Mouse (Mus musculus) embryonic facial prominence, embryonic 12.5 days (tissue): ENCODE results near the gene Rgs21. TPM values are rescaled to one million over a fixed set of nuclear protein-coding genes. Genes with fewer than 3 reads are reported as not detected.

Experiments used
- ATAC-seq: fragments of 200-750 bp; cut with Nextera tagmentation; 2 replicates; pipeline ENCODE4 v1.8.0; 2017; ENCODE audit not compliant: insufficient number of reproducible peaks, insufficient read depth, low FRiP score, low TSS enrichment
- H3K27ac ChIP-seq: fragments of 300-500 bp; sonication (generic); 2 replicates; pipeline ENCODE4 v1.5.1; 2016; ENCODE audit warnings: mild to moderate bottlenecking
- H3K27me3 ChIP-seq: fragments of 300-500 bp; sonication (generic); 2 replicates; pipeline ENCODE4 v1.6.1; 2016; ENCODE audit warnings: mild to moderate bottlenecking, moderate library complexity
- H3K36me3 ChIP-seq: fragments of 300-500 bp; sonication (generic); 2 replicates; pipeline ENCODE4 v1.6.1; 2016; ENCODE audit warnings: mild to moderate bottlenecking
- H3K4me1 ChIP-seq: fragments of 300-500 bp; sonication (generic); 2 replicates; pipeline ENCODE4 v1.6.1; 2016
- H3K4me2 ChIP-seq: fragments of 300-500 bp; sonication (generic); replicated peaks from 2 replicates; pipeline ENCODE4 v1.6.1; 2016; ENCODE audit warnings: mild to moderate bottlenecking, moderate library complexity
- H3K4me3 ChIP-seq: fragments of 300-500 bp; sonication (generic); 2 replicates; pipeline ENCODE4 v1.5.1; 2016; ENCODE audit warnings: mild to moderate bottlenecking
- H3K9ac ChIP-seq: fragments of 300-500 bp; sonication (generic); 2 replicates; pipeline ENCODE4 v1.6.1; 2016; ENCODE audit warnings: mild to moderate bottlenecking, moderate library complexity
- H3K9me3 ChIP-seq: fragments of 300-500 bp; sonication (generic); 2 replicates; pipeline ENCODE4 v1.6.1; 2016; ENCODE audit warnings: mild to moderate bottlenecking, moderate library complexity
- WGBS: fragments of 180-500 bp; shearing (Covaris S2); methylation state at CpG from one replicate; pipeline ENCODE4 v1.1.7; 2016; 5-methylcytosine and 5-hydroxymethylcytosine counted together
- polyA plus RNA-seq: library from polyadenylated mRNA; unstranded; fragments of >200 nt; fragmentation: Nextera tagmentation; extraction: Ambion mirVana; gene quantifications from 2 replicates; pipeline ENCODE4 v1.2.1, GENCODE M21; 2016

The Rgs21 gene
- polyA plus RNA-seq, result not detected in 2 replicates

- 57% methylated on average over 3 of the region's 3 CpGs for WGBS
- no peaks in the 10 kb centered on the region for H3K36me3 ChIP-seq
Observed at GRCm38 (mm10) chr1:144567567-144567966, at the start of gene Rgs21. Rgs21 (minus strand) TSS chr1:144567667.

GRCm38 (mm10) chr1:144604071-144604470 lies 36.6 kb upstream of the Rgs21 start:
- Histone ChIP-seq H3K4me1 (no peaks in the 10 kb centered on the region), H3K4me2 (no peak overlapping the region), H3K36me3 (no peaks in the 10 kb centered on the region), H3K27me3 (no peaks in the 10 kb centered on the region), H3K9ac (no peak overlapping the region), H3K9me3 (no peaks in the 10 kb centered on the region), H3K4me3 (no peak overlapping the region), H3K27ac (no peak overlapping the region)
- 97% methylated on average over 1 of the region's 1 CpGs for WGBS
- ATAC-seq, result no peak

More at GRCm38 (mm10) chr1:144567567-144567966, at the start of gene Rgs21:
- no peak for ATAC-seq
- Histone ChIP-seq H3K27ac (no peak within 1 kb of the TSS), H3K9me3 (no peaks in the 10 kb centered on the region), H3K9ac (no peak within 1 kb of the TSS), H3K27me3 (no peaks in the 10 kb centered on the region), H3K4me1 (no peaks in the 10 kb centered on the region), H3K4me2 (no peak within 1 kb of the TSS), H3K4me3 (no peak within 1 kb of the TSS)

GRCm38 (mm10) chr1:144602987-144603386 lies 35.5 kb upstream of the Rgs21 start:
- no peak overlapping the region for H3K27ac ChIP-seq
- no peaks in the 10 kb centered on the region for H3K9me3 ChIP-seq
- WGBS, result 67% methylated on average over 2 of the region's 2 CpGs
- H3K4me1 ChIP-seq, result no peaks in the 10 kb centered on the region
- ATAC-seq, result no peak
- no peaks in the 10 kb centered on the region for H3K27me3 ChIP-seq
- H3K4me2 ChIP-seq, result no peak overlapping the region
- H3K36me3 ChIP-seq, result no peaks in the 10 kb centered on the region
- no peak overlapping the region for H3K4me3 ChIP-seq
- H3K9ac ChIP-seq, result no peak overlapping the region

GRCm38 (mm10) chr1:144579321-144579720 lies 11.9 kb upstream of the Rgs21 start:
- Histone ChIP-seq H3K9me3 (no peaks in the 10 kb centered on the region), H3K36me3 (no peaks in the 10 kb centered on the region), H3K27ac (no peak overlapping the region), H3K4me3 (no peak overlapping the region), H3K4me2 (no peak overlapping the region), H3K4me1 (no peaks in the 10 kb centered on the region), H3K9ac (no peak overlapping the region), H3K27me3 (no peaks in the 10 kb centered on the region)
- ATAC-seq, result no peak
- WGBS, result 91% methylated on average over 1 of the region's 1 CpGs

- Histone ChIP-seq H3K36me3 (no peaks in the 10 kb centered on the region), H3K27ac (no peak overlapping the region), H3K4me1 (no peaks in the 10 kb centered on the region), H3K4me2 (no peak overlapping the region), H3K9ac (no peak overlapping the region), H3K27me3 (no peaks in the 10 kb centered on the region), H3K9me3 (no peaks in the 10 kb centered on the region), H3K4me3 (no peak overlapping the region)
- ATAC-seq, result no peak
- WGBS, result 90% methylated on average over 2 of the region's 2 CpGs
Observed at GRCm38 (mm10) chr1:144572972-144573371, 5.5 kb upstream of the Rgs21 start.

- no peak for ATAC-seq
- H3K9ac ChIP-seq, result no peak overlapping the region
- H3K4me3 ChIP-seq, result no peak overlapping the region
- 88% methylated on average over 3 of the region's 3 CpGs for WGBS
- H3K4me2 ChIP-seq, result no peak overlapping the region
- H3K4me1 ChIP-seq, result no peaks in the 10 kb centered on the region
- H3K27ac ChIP-seq, result no peak overlapping the region
- no peaks in the 10 kb centered on the region for H3K27me3 ChIP-seq
- no peaks in the 10 kb centered on the region for H3K36me3 ChIP-seq
- no peaks in the 10 kb centered on the region for H3K9me3 ChIP-seq
Observed at GRCm38 (mm10) chr1:144569905-144570304, 2.4 kb upstream of the Rgs21 start.

- Histone ChIP-seq H3K9me3 (no peaks in the 10 kb centered on the region), H3K4me1 (no peaks in the 10 kb centered on the region), H3K9ac (no peak overlapping the region), H3K36me3 (no peaks in the 10 kb centered on the region), H3K27me3 (no peaks in the 10 kb centered on the region), H3K27ac (no peak overlapping the region), H3K4me2 (no peak overlapping the region), H3K4me3 (no peak overlapping the region)
- 76% methylated on average over 4 of the region's 4 CpGs for WGBS
- ATAC-seq, result no peak
Observed at GRCm38 (mm10) chr1:144545142-144545541, 22.3 kb downstream of the Rgs21 start.

GRCm38 (mm10) chr1:144544497-144544961 lies 22.9 kb downstream of the Rgs21 start:
- H3K9me3 ChIP-seq, result no peaks in the 10 kb centered on the region
- no peaks in the 10 kb centered on the region for H3K4me1 ChIP-seq
- no peak overlapping the region for H3K4me2 ChIP-seq
- H3K27me3 ChIP-seq, result no peaks in the 10 kb centered on the region
- no peak overlapping the region for H3K27ac ChIP-seq
- H3K4me3 ChIP-seq, result no peak overlapping the region
- 73% methylated on average over 6 of the region's 6 CpGs for WGBS
- ATAC-seq, result no peak
- no peaks in the 10 kb centered on the region for H3K36me3 ChIP-seq
- H3K9ac ChIP-seq, result no peak overlapping the region

- H3K36me3 ChIP-seq, result no peaks in the 10 kb centered on the region
- H3K27ac ChIP-seq, result no peak overlapping the region
- H3K9ac ChIP-seq, result no peak overlapping the region
- no peaks in the 10 kb centered on the region for H3K27me3 ChIP-seq
- 88% methylated on average over 1 of the region's 1 CpGs for WGBS
- no peaks in the 10 kb centered on the region for H3K9me3 ChIP-seq
- ATAC-seq, result no peak
- H3K4me3 ChIP-seq, result no peak overlapping the region
- H3K4me1 ChIP-seq, result no peaks in the 10 kb centered on the region
- no peak overlapping the region for H3K4me2 ChIP-seq
Observed at GRCm38 (mm10) chr1:144531746-144532145, 35.7 kb downstream of the Rgs21 start.

GRCm38 (mm10) chr1:144517878-144518426 lies 49.5 kb downstream of the Rgs21 start:
- 80% methylated on average over 5 of the region's 5 CpGs for WGBS

GRCm38 (mm10) chr1:144502241-144502640 lies 65.2 kb downstream of the Rgs21 start:
- Histone ChIP-seq H3K36me3 (no peaks in the 10 kb centered on the region), H3K4me1 (no peaks in the 10 kb centered on the region), H3K9me3 (no peaks in the 10 kb centered on the region), H3K4me3 (no peak overlapping the region), H3K4me2 (no peak overlapping the region), H3K27me3 (no peaks in the 10 kb centered on the region), H3K9ac (no peak overlapping the region), H3K27ac (no peak overlapping the region)
- ATAC-seq, result no peak
- 70% methylated on average over 1 of the region's 1 CpGs for WGBS

More at GRCm38 (mm10) chr1:144517878-144518426, 49.5 kb downstream of the Rgs21 start:
- H3K27ac ChIP-seq, result no peak overlapping the region
- H3K9me3 ChIP-seq, result no peaks in the 10 kb centered on the region
- no peak overlapping the region for H3K4me2 ChIP-seq
- no peaks in the 10 kb centered on the region for H3K36me3 ChIP-seq
- H3K4me3 ChIP-seq, result no peak overlapping the region
- no peaks in the 10 kb centered on the region for H3K4me1 ChIP-seq
- no peak for ATAC-seq
- H3K9ac ChIP-seq, result no peak overlapping the region
- H3K27me3 ChIP-seq, result no peaks in the 10 kb centered on the region

- no peak overlapping the region for H3K9ac ChIP-seq
- no peaks in the 10 kb centered on the region for H3K4me1 ChIP-seq
- H3K27ac ChIP-seq, result no peak overlapping the region
- ATAC-seq, result no peak
- H3K27me3 ChIP-seq, result no peaks in the 10 kb centered on the region
- no peak overlapping the region for H3K4me2 ChIP-seq
- no peak overlapping the region for H3K4me3 ChIP-seq
- no peaks in the 10 kb centered on the region for H3K9me3 ChIP-seq
- H3K36me3 ChIP-seq, result no peaks in the 10 kb centered on the region
- WGBS, result 79% methylated on average over 4 of the region's 4 CpGs
Observed at GRCm38 (mm10) chr1:144500423-144500822, 67.0 kb downstream of the Rgs21 start.
